Mouse (Mus musculus): ENCODE measurements around the gene Kcnmb3.

DNA sequence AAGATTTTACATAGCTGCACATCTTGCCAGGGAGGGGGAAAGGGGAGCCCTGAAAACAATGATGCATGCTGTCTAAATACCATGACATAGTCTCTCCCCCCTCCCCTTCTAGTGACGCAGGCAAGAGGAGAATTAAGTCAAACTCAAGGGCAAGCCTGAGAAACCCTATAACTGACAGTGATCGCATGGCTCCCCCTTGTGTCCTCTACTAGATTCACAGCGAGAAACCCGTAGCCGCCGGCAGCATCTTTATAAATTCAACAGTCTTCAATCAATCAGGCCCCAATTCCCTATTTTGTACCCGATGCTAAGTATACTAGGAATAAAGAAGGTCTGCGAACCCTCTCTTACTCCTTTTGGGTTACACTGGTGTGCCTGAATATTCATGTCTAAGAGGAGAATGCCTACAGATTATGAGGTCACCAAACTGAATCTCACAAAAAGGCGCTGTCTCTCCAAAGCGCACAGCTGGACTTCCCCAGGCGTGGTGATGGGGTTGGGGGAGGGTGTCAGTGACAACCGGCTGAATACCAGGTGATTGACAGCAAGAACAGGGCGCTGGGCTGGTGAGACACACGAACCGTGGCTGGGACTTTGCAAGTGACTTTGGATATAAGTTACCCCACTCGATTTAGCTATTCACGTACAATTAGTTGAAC lies 16.8 kb upstream of the Kcnmb3 start:
- TF ChIP-seq CTCF (IDR thresholded peaks at IDR 0.05; ENCODE audit: low read depth), result peak; percentile 81
- TF ChIP-seq EP300 (IDR thresholded peaks at IDR 0.05; ENCODE audit: low read depth), result no peak

All from liver, embryonic 14.5 days (tissue).